Mouse (Mus musculus) ES-Bruce4 (cell line): ENCODE measurements around the gene Pik3r6.

ENCODE experiments used
- CTCF ChIP-seq: IDR thresholded peaks from one replicate; pipeline ENCODE4 v1.8.1; 2011; ENCODE audit warnings: low read depth, low read length
- EP300 ChIP-seq: IDR thresholded peaks from 2 replicates; pipeline ENCODE4 v1.6.1; 2011; ENCODE audit warnings: low read depth, low read length; ENCODE audit not compliant: insufficient read depth
- POLR2A ChIP-seq: IDR thresholded peaks from one replicate; pipeline ENCODE4 v1.8.1; 2011; ENCODE audit warnings: low read length; ENCODE audit not compliant: insufficient read depth

DNA sequence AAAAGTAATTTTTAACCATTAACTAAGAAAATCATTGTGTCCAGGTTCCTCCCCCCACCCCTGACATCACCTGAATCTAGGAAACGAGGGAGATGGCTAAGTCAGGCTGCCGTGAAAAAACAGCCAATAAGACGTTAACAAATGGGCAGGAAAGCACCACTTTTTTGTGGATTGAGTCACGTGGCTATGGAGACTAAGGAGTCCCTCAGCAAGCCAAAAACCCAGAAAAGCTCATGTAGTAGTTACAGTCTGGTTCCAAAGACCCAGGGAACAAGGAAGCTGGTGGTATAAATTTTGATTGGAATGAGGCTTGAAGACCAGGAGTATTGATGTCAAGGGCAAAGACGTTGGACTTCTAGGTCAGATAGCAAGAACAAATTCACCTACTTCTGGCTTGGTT, 5.8 kb downstream of the Pik3r6 start:
- TF ChIP-seq EP300 (no peak), CTCF (no peak), POLR2A (no peak)
